Mouse (Mus musculus): ENCODE measurements around the gene Nlrp14. TPM values are rescaled to one million over a fixed set of nuclear protein-coding genes. Genes with fewer than 3 reads are reported as not detected.

Nlrp14 gene
- polyA plus RNA-seq, 1 experiment from 2014 or later = not detected

- ATAC-seq (ENCODE audit: insufficient read depth, low FRiP score, low read depth) = no peak
- Histone ChIP-seq H3K4me2 (no peak overlapping the region), H3K4me3 (replicated peaks) (no peak overlapping the region), H3K9me3 (no peaks in the 10 kb centered on the region), H3K4me1 (no peaks in the 10 kb centered on the region), H3K36me3 (no peaks in the 10 kb centered on the region), H3K27me3 (replicated peaks) (no peaks in the 10 kb centered on the region), H3K9ac (no peak overlapping the region), H3K27ac (no peak overlapping the region)
- 89% methylated on average over 5 of the region's 5 CpGs for WGBS
Measured at GRCm38 (mm10) chr7:107241371-107241883, 74.6 kb downstream of the Nlrp14 start.

Other genes with a start within 250 kb of the Nlrp14 start
- gene Olfr709-ps1, start 234.8 kb upstream of the Nlrp14 start, polyA plus RNA-seq (2015; fragmentation: Nextera tagmentation; extraction: Ambion mirVana) = not detected in 2 replicates
- not detected in 2 replicates for gene Olfr710, start 218.7 kb upstream of the Nlrp14 start, polyA plus RNA-seq (2015; fragmentation: Nextera tagmentation; extraction: Ambion mirVana)
- not detected in 2 replicates for gene Olfr6, start 203.1 kb upstream of the Nlrp14 start, polyA plus RNA-seq (2015; fragmentation: Nextera tagmentation; extraction: Ambion mirVana)
- not detected in 2 replicates for gene Olfr711, start 191.5 kb upstream of the Nlrp14 start, polyA plus RNA-seq (2015; fragmentation: Nextera tagmentation; extraction: Ambion mirVana)
- not detected in 2 replicates for gene Olfr2, start 160.9 kb upstream of the Nlrp14 start, polyA plus RNA-seq (2015; fragmentation: Nextera tagmentation; extraction: Ambion mirVana)
- not detected in 2 replicates for gene Olfr713, start 135.8 kb upstream of the Nlrp14 start, polyA plus RNA-seq (2015; fragmentation: Nextera tagmentation; extraction: Ambion mirVana)
- not detected in 2 replicates for gene Olfr714, start 96.0 kb upstream of the Nlrp14 start, polyA plus RNA-seq (2015; fragmentation: Nextera tagmentation; extraction: Ambion mirVana)
- gene Olfr17, start 73.8 kb upstream of the Nlrp14 start, polyA plus RNA-seq (2015; fragmentation: Nextera tagmentation; extraction: Ambion mirVana) = not detected in 2 replicates
- not detected in 2 replicates for gene Olfr715b, start 56.6 kb upstream of the Nlrp14 start, polyA plus RNA-seq (2015; fragmentation: Nextera tagmentation; extraction: Ambion mirVana)
- gene Olfr715, start 35.9 kb upstream of the Nlrp14 start, polyA plus RNA-seq (2015; fragmentation: Nextera tagmentation; extraction: Ambion mirVana) = not detected in 2 replicates
- gene Olfr716, start 28.7 kb upstream of the Nlrp14 start, polyA plus RNA-seq (2015; fragmentation: Nextera tagmentation; extraction: Ambion mirVana) = not detected in 2 replicates
- not detected in 2 replicates for gene Rbmxl2, start 42.5 kb downstream of the Nlrp14 start, polyA plus RNA-seq (2015; fragmentation: Nextera tagmentation; extraction: Ambion mirVana)
- gene Syt9, start 203.7 kb downstream of the Nlrp14 start, polyA plus RNA-seq (2015; fragmentation: Nextera tagmentation; extraction: Ambion mirVana) = 3.1 and 3.7 TPM in 2 replicates

Data from stomach, embryonic 15.5 days (tissue).